Mouse (Mus musculus) brain, embryonic 14.5 days (tissue): ENCODE measurements around the gene Fam19a4.

Experiments
- CTCF ChIP-seq: fragments of 200-500 bp; IDR thresholded peaks from 2 replicates; pipeline ENCODE4 v1.5.1; 2012; ENCODE audit warnings: inconsistent platforms, mild to moderate bottlenecking, moderate library complexity, borderline replicate concordance; ENCODE audit not compliant: insufficient read depth, insufficient read length; ENCODE audit errors: extremely low read depth
- POLR2A ChIP-seq: fragments of 200-500 bp; IDR thresholded peaks from 2 replicates; pipeline ENCODE4 v1.6.1; 2012; ENCODE audit warnings: mild to moderate bottlenecking, inconsistent platforms, borderline replicate concordance; ENCODE audit not compliant: poor library complexity, insufficient read depth, insufficient read length, severe bottlenecking; ENCODE audit errors: extremely low read depth

DNA sequence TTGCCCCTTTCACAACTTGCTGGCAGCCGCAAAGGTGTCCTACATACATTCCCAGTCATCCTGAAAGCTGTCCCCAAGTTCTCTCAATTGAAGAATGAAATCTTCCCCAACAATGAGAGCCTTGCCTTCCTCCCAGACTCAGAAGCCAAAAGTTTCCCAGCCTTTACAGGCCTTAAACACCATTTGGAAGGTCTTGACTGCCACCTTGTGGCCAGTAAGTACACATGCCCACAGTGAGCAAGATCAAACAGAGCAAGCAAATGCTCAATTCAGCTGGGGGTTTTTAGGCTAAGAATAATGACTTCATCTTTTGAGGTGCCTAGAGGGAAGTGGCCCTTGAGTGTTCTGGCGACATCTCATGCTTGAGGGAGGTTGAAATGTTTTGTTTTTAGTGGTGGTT lies 46.6 kb upstream of the Fam19a4 start:
- TF ChIP-seq CTCF (peak; percentile 86; the same call in 1 of the 2 replicates), POLR2A (no peak)
